Mouse (Mus musculus) hindbrain, embryonic 12.5 days (tissue): ENCODE data around the gene Neurod2. TPM values are rescaled to one million over a fixed set of nuclear protein-coding genes. Genes with fewer than 3 reads are reported as not detected.

Experiments
- ATAC-seq: fragments of 200-750 bp; cut with Nextera tagmentation; 2 replicates; pipeline ENCODE4 v1.8.0; 2017; ENCODE audit warnings: moderate TSS enrichment; ENCODE audit not compliant: low FRiP score
- H3K27ac ChIP-seq: fragments of 300-500 bp; sonication (generic); 2 replicates; pipeline ENCODE4 v1.5.1; 2016; ENCODE audit warnings: mild to moderate bottlenecking
- H3K27me3 ChIP-seq: fragments of 300-500 bp; sonication (generic); 2 replicates; pipeline ENCODE4 v1.6.1; 2016; ENCODE audit warnings: mild to moderate bottlenecking
- H3K36me3 ChIP-seq: fragments of 300-500 bp; sonication (generic); 2 replicates; pipeline ENCODE4 v1.6.1; 2016; ENCODE audit warnings: mild to moderate bottlenecking
- H3K4me1 ChIP-seq: fragments of 300-500 bp; sonication (generic); 2 replicates; pipeline ENCODE4 v1.6.1; 2016
- H3K4me2 ChIP-seq: fragments of 300-500 bp; sonication (generic); replicated peaks from 2 replicates; pipeline ENCODE4 v1.6.1; 2016; ENCODE audit warnings: mild to moderate bottlenecking
- H3K4me3 ChIP-seq: fragments of 300-500 bp; sonication (generic); 2 replicates; pipeline ENCODE4 v1.5.1; 2016; ENCODE audit warnings: mild to moderate bottlenecking
- H3K9ac ChIP-seq: fragments of 300-500 bp; sonication (generic); 2 replicates; pipeline ENCODE4 v1.6.1; 2016; ENCODE audit warnings: mild to moderate bottlenecking, moderate library complexity
- H3K9me3 ChIP-seq: fragments of 300-500 bp; sonication (generic); replicated peaks from 2 replicates; pipeline ENCODE4 v1.6.1; 2016; ENCODE audit warnings: mild to moderate bottlenecking
- WGBS: fragments of 180-500 bp; shearing (Covaris S2); methylation state at CpG from one replicate; pipeline ENCODE4 v1.1.7; 2016; 5-methylcytosine and 5-hydroxymethylcytosine counted together
- polyA plus RNA-seq: library from polyadenylated mRNA; unstranded; fragments of >200 nt; fragmentation: Nextera tagmentation; extraction: Ambion mirVana; gene quantifications from 2 replicates; pipeline ENCODE4 v1.2.1, GENCODE M21; 2016

Gene Neurod2
- polyA plus RNA-seq, 1 experiment from 2014 or later, result 7.2 TPM

DNA sequence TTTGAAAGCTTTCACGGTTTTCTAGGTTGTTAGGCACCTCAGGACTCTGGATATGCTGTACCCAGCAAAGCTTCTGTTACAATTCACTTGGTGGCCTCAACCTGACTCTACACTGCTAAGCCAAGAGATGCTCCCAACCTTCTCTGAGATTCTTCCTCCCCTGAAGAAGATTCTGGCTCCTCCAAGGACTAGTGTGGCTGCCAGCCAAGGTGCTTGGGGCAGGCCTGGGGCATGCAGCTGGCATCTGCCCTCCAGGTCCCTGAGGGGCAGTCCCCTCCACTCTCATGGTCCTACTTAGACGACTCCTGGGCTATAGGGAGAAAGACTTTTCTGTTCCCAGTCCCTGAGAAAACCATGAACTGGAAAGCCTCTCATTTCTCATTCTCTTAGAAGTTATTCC lies 38.5 kb downstream of the Neurod2 start:
- Histone ChIP-seq H3K4me3 (no peak overlapping the region), H3K27me3 (peaks cover 19% of the 10 kb centered on the region), H3K4me2 (no peak overlapping the region), H3K36me3 (no peaks in the 10 kb centered on the region), H3K9me3 (no peaks in the 10 kb centered on the region), H3K9ac (no peak overlapping the region), H3K4me1 (peaks cover 26% of the 10 kb centered on the region), H3K27ac (no peak overlapping the region)
- no peak for ATAC-seq
- WGBS, result 65% methylated on average over 2 of the region's 2 CpGs

DNA sequence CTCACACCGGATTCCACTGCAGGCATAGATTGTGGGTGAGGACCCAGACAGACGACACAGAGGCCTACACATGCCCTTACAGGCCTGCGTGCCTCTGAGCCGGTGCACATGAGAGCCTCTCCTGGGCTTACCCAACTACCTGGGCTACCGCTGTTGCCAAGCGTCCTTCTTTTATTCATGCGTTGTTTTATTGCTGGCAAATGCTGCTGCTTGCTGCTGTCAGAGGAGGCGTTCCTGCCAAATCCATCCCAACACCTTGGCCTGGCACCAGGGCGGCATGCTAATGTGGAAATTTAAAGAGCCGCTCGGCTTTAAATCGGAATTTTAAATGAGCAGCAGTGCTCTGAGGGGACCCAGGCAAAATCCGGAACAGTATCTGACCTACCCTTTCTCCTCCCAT lies 39.6 kb downstream of the Neurod2 start:
- H3K9me3 ChIP-seq, result no peaks in the 10 kb centered on the region
- ATAC-seq, result no peak
- no peak overlapping the region for H3K4me3 ChIP-seq
- 54% methylated on average over 13 of the region's 13 CpGs for WGBS
- H3K27me3 ChIP-seq, result peaks cover 10% of the 10 kb centered on the region
- H3K4me1 ChIP-seq, result peaks cover 16% of the 10 kb centered on the region
- H3K9ac ChIP-seq, result no peak overlapping the region
- no peak overlapping the region for H3K4me2 ChIP-seq
- H3K27ac ChIP-seq, result no peak overlapping the region
- no peaks in the 10 kb centered on the region for H3K36me3 ChIP-seq

DNA sequence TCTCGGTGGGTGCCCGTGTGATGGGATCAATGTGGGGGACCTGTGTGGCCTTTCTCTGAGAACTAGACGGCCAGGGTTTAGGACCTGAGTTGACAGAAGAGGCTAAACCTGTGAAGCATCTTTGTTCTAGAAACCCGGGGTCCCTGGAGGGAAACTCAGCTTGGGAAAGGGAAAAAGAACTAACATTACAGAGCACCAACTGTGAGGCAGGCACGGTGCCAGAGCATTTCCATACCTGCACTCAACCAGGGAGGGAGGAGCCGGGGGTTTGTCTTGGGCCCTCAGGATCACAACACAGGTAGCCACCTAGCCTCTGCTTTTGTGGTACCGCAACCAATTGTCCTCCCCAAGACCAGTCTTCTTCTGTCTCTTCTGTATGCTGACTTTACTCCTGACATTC lies 41.5 kb downstream of the Neurod2 start:
- Histone ChIP-seq H3K4me1 (peaks cover 18% of the 10 kb centered on the region), H3K27ac (no peak overlapping the region), H3K27me3 (peaks cover 10% of the 10 kb centered on the region), H3K36me3 (no peaks in the 10 kb centered on the region), H3K4me2 (no peak overlapping the region), H3K9me3 (no peaks in the 10 kb centered on the region), H3K4me3 (no peak overlapping the region), H3K9ac (no peak overlapping the region)
- no peak for ATAC-seq
- 44% methylated on average over 7 of the region's 7 CpGs for WGBS

DNA sequence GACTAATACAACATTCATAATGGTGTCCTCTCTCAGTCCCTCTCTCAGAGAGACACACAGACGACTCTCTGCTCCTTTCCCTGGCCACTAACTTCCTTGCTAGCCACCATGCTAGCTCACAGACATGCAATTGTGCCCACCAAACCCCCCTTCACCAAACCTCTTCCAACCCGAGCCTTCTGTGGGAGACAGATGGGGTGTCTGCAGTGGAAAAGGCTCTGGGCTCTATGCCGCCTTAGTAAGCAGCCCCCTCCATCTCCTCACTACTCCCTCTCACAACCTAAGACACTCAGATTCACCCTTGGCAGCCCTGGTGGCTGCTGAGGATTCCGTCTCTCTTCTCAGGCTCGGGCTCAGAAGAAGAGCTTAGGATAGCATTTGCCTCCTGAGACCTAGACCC lies 41.9 kb downstream of the Neurod2 start:
- Histone ChIP-seq H3K4me1 (peaks cover 18% of the 10 kb centered on the region), H3K4me3 (no peak overlapping the region), H3K4me2 (no peak overlapping the region), H3K9me3 (no peaks in the 10 kb centered on the region), H3K9ac (no peak overlapping the region), H3K27me3 (peaks cover 10% of the 10 kb centered on the region), H3K36me3 (no peaks in the 10 kb centered on the region), H3K27ac (no peak overlapping the region)
- 43% methylated on average over 5 of the region's 5 CpGs for WGBS
- ATAC-seq, result no peak

DNA sequence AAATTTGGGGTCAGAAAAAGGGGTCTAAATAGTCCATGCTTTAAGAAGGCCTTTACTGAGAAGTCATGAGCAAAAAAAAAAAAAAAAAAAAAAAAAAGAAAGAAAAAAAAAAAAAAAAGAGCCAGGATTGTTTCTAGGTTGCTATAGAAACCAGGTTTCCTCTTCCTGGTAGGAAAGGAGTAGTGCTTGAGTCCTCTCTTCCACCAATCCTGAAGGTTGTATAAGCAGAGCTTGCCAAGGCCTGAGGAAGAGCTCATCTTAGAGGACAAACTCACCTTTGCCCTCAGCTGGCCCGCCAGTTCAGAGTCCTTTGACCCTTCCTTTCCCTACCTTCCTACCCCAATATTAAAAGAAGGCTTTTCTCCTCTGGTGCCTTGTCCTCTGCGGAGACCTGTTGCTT lies 44.1 kb downstream of the Neurod2 start:
- H3K9me3 ChIP-seq, result no peaks in the 10 kb centered on the region
- H3K4me3 ChIP-seq, result no peak overlapping the region
- peaks cover 18% of the 10 kb centered on the region for H3K4me1 ChIP-seq
- H3K9ac ChIP-seq, result no peak overlapping the region
- ATAC-seq, result no peak
- peaks cover 3% of the 10 kb centered on the region; the same call in 1 of the 2 replicates for H3K36me3 ChIP-seq
- H3K27ac ChIP-seq, result no peak overlapping the region
- WGBS, result 49% methylated on average over 2 of the region's 2 CpGs
- peaks cover 10% of the 10 kb centered on the region; the same call in 1 of the 2 replicates for H3K27me3 ChIP-seq
- H3K4me2 ChIP-seq, result no peak overlapping the region

DNA sequence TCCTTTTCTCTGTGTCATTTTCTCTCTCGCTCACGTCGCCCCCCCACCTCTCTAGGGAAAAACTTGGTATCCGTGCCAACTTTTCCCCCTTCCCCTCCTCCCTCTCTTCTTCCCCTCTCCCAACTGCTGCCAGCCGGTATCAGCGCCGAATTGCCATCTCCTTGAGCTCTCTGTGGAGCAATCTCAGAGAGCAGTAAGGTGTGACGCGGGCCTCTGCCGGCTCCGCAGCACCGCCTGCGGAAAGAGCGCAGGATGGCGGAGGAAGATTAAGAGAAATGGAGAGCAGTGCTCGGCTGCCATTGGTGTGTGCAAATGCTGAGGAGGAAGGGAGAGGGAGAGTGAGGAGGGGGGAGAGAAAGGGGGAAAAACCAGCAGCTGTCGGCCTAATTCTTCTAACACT lies 45.2 kb downstream of the Neurod2 start:
- Histone ChIP-seq H3K27ac (peak overlapping the region; percentile 62), H3K4me1 (peaks cover 18% of the 10 kb centered on the region), H3K9ac (no peak overlapping the region), H3K27me3 (0 out of 2 replicates have a peak, but pooled peaks cover 2% of the 10 kb centered on the region), H3K4me3 (peak overlapping the region; percentile 10; the same call in 1 of the 2 replicates), H3K4me2 (peak overlapping the region; percentile 47), H3K36me3 (peaks cover 9% of the 10 kb centered on the region), H3K9me3 (no peaks in the 10 kb centered on the region)
- 2% methylated on average over 14 of the region's 17 CpGs for WGBS
- ATAC-seq, result peak; percentile 90

DNA sequence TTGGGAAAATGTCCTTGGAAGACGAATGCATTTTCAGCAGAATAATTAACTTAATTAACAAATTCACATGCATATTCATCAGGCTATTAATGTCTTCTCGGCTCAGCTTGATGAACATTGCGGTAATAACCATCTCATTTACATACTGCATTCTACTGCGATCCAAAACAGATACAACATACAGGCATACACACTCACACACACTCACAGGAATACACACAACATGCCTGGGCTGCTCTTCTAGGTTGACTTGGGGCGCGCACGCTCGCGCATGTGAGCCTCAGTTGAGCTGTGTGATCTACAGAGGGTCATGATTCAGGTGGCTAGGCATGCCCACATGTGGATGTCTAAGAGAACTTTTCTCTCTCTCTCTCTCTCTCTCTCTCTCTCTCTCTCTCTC lies 45.7 kb downstream of the Neurod2 start:
- peaks cover 15% of the 10 kb centered on the region for H3K4me1 ChIP-seq
- 0 out of 2 replicates have a peak, but pooled peaks cover 2% of the 10 kb centered on the region for H3K27me3 ChIP-seq
- 32% methylated on average over 9 of the region's 9 CpGs for WGBS
- peaks cover 14% of the 10 kb centered on the region for H3K36me3 ChIP-seq
- ATAC-seq, result peak; percentile 67; the same call in 1 of the 2 replicates
- no peak overlapping the region for H3K4me3 ChIP-seq
- H3K27ac ChIP-seq, result peak overlapping the region; percentile 62; the same call in 1 of the 2 replicates
- H3K9me3 ChIP-seq, result no peaks in the 10 kb centered on the region
- H3K4me2 ChIP-seq, result peak overlapping the region; percentile 47
- H3K9ac ChIP-seq, result no peak overlapping the region

Other genes with a start within 250 kb of the Neurod2 start
- gene Fbxl20, start 179.2 kb downstream of the Neurod2 start, polyA plus RNA-seq, result 31.1 and 36.8 TPM in 2 replicates
- 74.3 and 84.9 TPM in 2 replicates for gene Med1, start 136.4 kb downstream of the Neurod2 start, polyA plus RNA-seq
- 14.6 and 15.1 TPM in 2 replicates for gene Cdk12, start 126.6 kb downstream of the Neurod2 start, polyA plus RNA-seq
- 0.37 and 0.52 TPM in 2 replicates for gene Ppp1r1b, start 18.8 kb upstream of the Neurod2 start, polyA plus RNA-seq
- gene Stard3, start 28.7 kb upstream of the Neurod2 start, polyA plus RNA-seq, result 49.0 and 50.0 TPM in 2 replicates
- 0.31 and 1.7 TPM in 2 replicates for gene Tcap, start 54.2 kb upstream of the Neurod2 start, polyA plus RNA-seq
- gene Pnmt, start 56.8 kb upstream of the Neurod2 start, polyA plus RNA-seq, result 1.0 and 1.1 TPM in 2 replicates
- 9.1 and 10.2 TPM in 2 replicates for gene Pgap3, start 70.8 kb upstream of the Neurod2 start, polyA plus RNA-seq
- gene Erbb2, start 82.8 kb upstream of the Neurod2 start, polyA plus RNA-seq, result 25.9 and 26.9 TPM in 2 replicates
- gene Mien1, start 109.3 kb upstream of the Neurod2 start, polyA plus RNA-seq, result 158 and 159 TPM in 2 replicates
- gene Grb7, start 116.7 kb upstream of the Neurod2 start, polyA plus RNA-seq, result 2.0 and 4.4 TPM in 2 replicates
- gene Ikzf3, start 216.4 kb upstream of the Neurod2 start, polyA plus RNA-seq, result 0.09 TPM in 1 of 2 replicates, not detected in the other
- gene Zpbp2, start 221.4 kb upstream of the Neurod2 start, polyA plus RNA-seq, result 0.17 and 0.38 TPM in 2 replicates